Mouse (Mus musculus) megakaryocyte, embryonic 14.5 days (primary cell): ENCODE measurements around the gene Msx2. TPM values are rescaled to one million over a fixed set of nuclear protein-coding genes. Genes with fewer than 3 reads are reported as not detected.
A peak's percentile ranks its signal among the peaks of the same experiment; 100 is the strongest.

ENCODE experiments used
- H3K27me3 ChIP-seq: replicated peaks from 2 replicates; pipeline ENCODE3; 2012; ENCODE audit warnings: inconsistent platforms
- H3K36me3 ChIP-seq: replicated peaks from 2 replicates; pipeline ENCODE3; 2012; ENCODE audit warnings: low read length, inconsistent platforms, mixed read lengths
- H3K4me1 ChIP-seq: 2 replicates; pipeline ENCODE4 v1.6.1; 2012; ENCODE audit warnings: inconsistent platforms
- H3K4me3 ChIP-seq: replicated peaks from 2 replicates; pipeline ENCODE3; 2012; ENCODE audit warnings: moderate library complexity, mild to moderate bottlenecking, inconsistent platforms
- H3K9me3 ChIP-seq: 2 replicates; pipeline ENCODE4 v1.6.1; 2012; ENCODE audit warnings: inconsistent platforms
- FLI1 ChIP-seq: IDR thresholded peaks from 2 replicates; pipeline ENCODE4 v1.6.1; 2012; ENCODE audit warnings: low read length, inconsistent platforms, mixed read lengths
- GATA1 ChIP-seq: IDR thresholded peaks from 3 replicates; pipeline ENCODE4 v1.6.1; 2012; ENCODE audit warnings: mixed read lengths, low read length, inconsistent platforms, borderline replicate concordance
- polyA plus RNA-seq: library from polyadenylated mRNA; stranded (reverse); fragments of >175 nt; gene quantifications from 2 replicates; pipeline ENCODE4 v1.2.3, GENCODE M21; 2012; ENCODE audit warnings: low replicate concordance; ENCODE audit not compliant: insufficient read depth

The Msx2 gene
- 0.63 and 1.6 TPM in 2 replicates for polyA plus RNA-seq

DNA sequence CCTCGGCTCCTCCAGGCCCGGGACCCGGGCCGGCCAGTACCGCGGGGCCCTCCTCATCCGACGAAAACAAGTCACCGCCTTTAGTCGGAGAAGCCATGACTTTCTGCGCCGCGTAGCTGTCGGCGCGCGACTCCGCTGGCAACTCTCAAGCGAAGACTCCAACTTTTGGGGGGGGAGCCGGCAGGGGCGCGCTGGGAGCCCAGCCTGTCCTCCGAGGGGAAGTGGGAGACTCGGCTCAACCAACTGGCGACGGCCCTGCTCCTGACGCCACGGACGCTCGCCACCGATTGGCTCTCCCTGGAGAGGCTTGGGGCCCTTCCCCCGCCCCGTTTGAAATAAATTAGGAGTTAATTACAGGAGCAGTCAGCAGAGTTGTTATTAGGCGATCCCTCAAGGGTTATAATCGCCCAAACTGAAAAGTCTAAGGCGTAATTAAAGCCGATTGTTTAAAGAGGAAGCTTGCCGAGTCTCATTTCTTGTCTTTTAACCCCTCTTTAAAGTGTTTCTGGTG is at the start of gene Msx2:
TSS of gene Msx2 (minus strand) at position 461 of the 511 bp plus-strand sequence.
- peaks cover 9% of the 10 kb centered on the region for H3K9me3 ChIP-seq
- H3K4me1 ChIP-seq = peaks cover 40% of the 10 kb centered on the region
- peak within 1 kb of the TSS; percentile 90 for H3K4me3 ChIP-seq
- H3K36me3 ChIP-seq = no peaks in the 10 kb centered on the region
- peaks cover 95% of the 10 kb centered on the region for H3K27me3 ChIP-seq
- TF ChIP-seq FLI1 (no peak), GATA1 (no peak)

DNA sequence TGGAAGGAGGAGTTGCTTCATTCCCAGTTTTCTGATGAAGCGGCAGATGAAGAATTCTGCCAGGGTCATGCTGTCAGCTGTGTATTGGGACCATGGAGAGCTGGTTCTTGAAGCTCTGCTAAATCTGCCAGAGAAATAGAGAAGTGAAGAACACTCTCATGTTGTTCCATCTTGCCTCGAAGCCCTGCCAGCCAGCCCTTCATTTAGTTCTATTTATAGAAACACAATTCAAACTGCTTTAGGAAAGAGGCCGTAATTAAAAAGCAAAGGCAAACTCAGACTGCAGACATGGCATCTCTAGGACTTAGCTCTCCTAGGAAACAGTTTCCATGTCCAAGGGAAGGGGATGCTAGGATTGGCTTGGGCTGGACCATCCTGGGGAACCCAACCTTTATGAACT is 48.6 kb upstream of the Msx2 start:
- Histone ChIP-seq H3K36me3 (no peaks in the 10 kb centered on the region), H3K9me3 (peaks cover 5% of the 10 kb centered on the region; the same call in 1 of the 2 replicates), H3K27me3 (peaks cover 29% of the 10 kb centered on the region), H3K4me3 (no peak overlapping the region), H3K4me1 (peaks cover 16% of the 10 kb centered on the region)
- TF ChIP-seq GATA1 (no peak), FLI1 (no peak)

DNA sequence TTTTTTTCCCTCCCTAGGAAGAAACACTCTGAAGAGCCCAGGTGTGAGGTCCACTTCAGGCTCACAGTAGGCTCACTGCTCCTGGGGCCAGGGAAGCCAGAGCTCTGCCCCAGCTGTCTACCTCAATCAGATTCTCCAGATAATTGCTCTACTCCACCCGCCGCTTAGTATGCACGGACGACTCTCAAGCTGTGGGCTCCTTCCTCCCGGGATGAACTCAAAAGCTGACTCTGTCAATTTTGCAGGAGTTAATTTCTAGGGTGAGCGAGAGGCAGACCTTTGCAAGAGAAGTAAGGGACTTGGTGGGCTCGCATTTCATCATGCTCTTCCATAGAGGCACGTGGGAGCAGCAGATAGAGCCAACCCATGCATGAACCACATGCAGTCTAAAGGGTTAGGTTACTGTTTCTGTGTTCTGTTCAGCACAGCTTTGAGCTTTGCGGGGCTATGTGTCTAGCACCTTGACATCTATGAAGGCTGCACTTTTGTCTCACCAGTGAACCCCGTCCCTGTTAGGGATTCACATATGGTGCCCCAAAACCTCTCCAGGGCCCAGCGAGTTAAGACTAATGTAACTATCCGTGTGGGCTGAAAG is 47.6 kb upstream of the Msx2 start:
- Histone ChIP-seq H3K36me3 (no peaks in the 10 kb centered on the region), H3K27me3 (peaks cover 26% of the 10 kb centered on the region), H3K4me3 (no peak overlapping the region), H3K4me1 (peaks cover 17% of the 10 kb centered on the region), H3K9me3 (peaks cover 11% of the 10 kb centered on the region)
- TF ChIP-seq FLI1 (no peak), GATA1 (no peak)

DNA sequence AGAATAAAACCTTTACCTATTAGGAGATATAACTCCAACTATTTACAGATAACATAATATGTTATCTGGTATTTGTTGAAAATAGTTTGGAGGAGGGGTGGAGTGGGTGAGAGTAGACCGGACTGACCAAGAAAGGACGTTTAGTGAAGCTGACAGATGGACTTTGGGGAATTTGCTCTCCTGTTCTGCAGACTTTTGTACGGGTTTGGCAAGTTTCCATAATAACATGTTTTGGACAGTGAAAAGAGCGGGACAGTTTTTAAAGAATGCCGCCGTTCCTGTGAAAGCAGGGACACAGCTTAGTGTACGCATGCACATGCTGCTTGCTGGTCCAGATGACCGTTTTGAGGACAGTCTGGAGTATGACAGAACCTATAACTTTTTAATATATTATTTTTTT is 46.9 kb upstream of the Msx2 start:
- peaks cover 11% of the 10 kb centered on the region for H3K9me3 ChIP-seq
- H3K27me3 ChIP-seq = peaks cover 24% of the 10 kb centered on the region
- H3K4me3 ChIP-seq = no peak overlapping the region
- no peaks in the 10 kb centered on the region for H3K36me3 ChIP-seq
- peaks cover 23% of the 10 kb centered on the region for H3K4me1 ChIP-seq
- no peak for TF ChIP-seq GATA1
- TF ChIP-seq FLI1 = no peak

DNA sequence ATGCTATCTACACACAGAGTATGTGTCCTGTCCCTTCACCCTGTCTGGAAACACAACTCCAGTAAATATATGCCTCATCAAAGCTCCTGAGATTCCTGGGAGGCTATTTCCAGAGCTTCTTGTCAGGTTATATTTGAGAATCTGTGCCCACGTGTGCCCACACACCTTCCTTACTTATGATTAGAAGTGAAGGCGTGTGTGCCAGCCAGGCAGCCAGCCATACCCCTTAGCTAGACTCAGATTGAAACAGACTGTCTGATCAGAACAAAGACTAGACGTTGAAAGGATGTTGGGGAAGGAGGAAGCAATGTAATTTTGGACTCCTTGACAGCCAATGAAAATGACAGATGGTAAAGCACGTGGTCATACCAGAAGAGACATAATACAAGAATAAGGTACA is 45.4 kb upstream of the Msx2 start:
- Histone ChIP-seq H3K4me1 (peaks cover 29% of the 10 kb centered on the region), H3K36me3 (no peaks in the 10 kb centered on the region), H3K9me3 (peaks cover 17% of the 10 kb centered on the region), H3K27me3 (peaks cover 15% of the 10 kb centered on the region), H3K4me3 (no peak overlapping the region)
- TF ChIP-seq FLI1 (no peak), GATA1 (no peak)

DNA sequence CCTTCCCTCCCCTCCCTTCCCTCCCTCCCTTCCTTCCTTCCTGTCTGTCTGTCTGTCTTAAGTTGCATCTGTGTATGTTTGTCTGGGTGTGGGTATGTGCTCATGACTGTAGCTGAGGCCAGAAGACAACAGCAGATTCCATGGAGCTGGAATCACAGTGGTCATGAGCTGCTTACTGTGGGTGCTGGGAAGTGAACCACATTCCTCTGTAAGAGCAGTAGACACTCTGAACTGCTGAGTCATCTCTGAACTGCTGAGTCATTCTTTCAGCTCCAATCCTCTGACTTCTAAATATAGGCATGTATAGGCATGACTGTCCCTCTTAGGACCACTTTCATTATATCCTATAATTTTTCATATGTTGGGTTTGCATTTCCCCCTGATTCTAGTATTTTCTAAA is 41.7 kb upstream of the Msx2 start:
- Histone ChIP-seq H3K4me1 (peaks cover 25% of the 10 kb centered on the region), H3K4me3 (no peak overlapping the region), H3K27me3 (no peaks in the 10 kb centered on the region), H3K9me3 (peaks cover 23% of the 10 kb centered on the region), H3K36me3 (no peaks in the 10 kb centered on the region)
- TF ChIP-seq FLI1 (no peak), GATA1 (no peak)

DNA sequence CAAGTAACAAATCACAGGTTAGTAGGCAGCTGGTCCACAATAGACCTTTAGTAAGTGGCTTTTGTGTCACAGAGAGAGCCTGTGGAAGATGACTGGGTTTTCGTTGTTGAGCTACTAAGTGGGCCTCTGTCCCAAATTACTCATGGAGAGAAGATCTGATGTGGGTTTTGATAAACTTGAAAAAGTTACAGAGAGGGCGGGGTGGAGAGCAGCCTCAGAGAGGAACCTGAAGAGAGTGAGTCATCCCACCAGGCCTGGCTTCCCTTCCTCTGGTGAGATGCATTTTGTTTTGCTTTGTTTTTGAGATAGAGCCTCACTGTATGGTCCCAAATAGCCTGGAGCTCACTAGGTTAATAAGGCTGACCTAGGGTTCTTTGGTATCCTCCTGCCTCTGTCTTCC is 38.5 kb upstream of the Msx2 start:
- H3K27me3 ChIP-seq = peaks cover 1% of the 10 kb centered on the region
- H3K36me3 ChIP-seq = no peaks in the 10 kb centered on the region
- peaks cover 37% of the 10 kb centered on the region for H3K4me1 ChIP-seq
- no peak for TF ChIP-seq FLI1
- no peak for TF ChIP-seq GATA1
- peaks cover 17% of the 10 kb centered on the region for H3K9me3 ChIP-seq
- H3K4me3 ChIP-seq = no peak overlapping the region

DNA sequence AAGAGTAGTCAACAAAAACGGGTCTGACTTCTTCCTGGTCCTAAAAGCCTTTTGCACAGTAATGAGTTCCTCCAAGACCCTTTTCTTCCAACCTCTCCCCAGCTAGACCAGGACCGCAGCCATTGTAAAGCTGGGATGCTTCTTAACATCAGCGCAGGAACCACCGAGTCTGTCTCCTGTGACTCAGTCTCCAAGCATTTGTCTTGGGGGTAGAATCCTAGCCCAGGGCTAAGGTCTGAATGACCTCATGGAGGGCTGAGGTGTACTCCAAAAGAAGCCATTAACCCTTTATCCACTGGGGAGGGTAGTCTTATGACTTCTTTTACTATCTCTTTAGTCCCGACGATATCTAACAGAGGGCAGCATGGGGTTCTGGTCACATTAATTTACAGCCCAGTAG is 29.5 kb upstream of the Msx2 start:
- H3K4me1 ChIP-seq = peaks cover 30% of the 10 kb centered on the region
- peaks cover 42% of the 10 kb centered on the region for H3K27me3 ChIP-seq
- no peaks in the 10 kb centered on the region for H3K36me3 ChIP-seq
- H3K4me3 ChIP-seq = no peak overlapping the region
- peaks cover 7% of the 10 kb centered on the region; the same call in 1 of the 2 replicates for H3K9me3 ChIP-seq
- TF ChIP-seq FLI1 (no peak), GATA1 (no peak)

DNA sequence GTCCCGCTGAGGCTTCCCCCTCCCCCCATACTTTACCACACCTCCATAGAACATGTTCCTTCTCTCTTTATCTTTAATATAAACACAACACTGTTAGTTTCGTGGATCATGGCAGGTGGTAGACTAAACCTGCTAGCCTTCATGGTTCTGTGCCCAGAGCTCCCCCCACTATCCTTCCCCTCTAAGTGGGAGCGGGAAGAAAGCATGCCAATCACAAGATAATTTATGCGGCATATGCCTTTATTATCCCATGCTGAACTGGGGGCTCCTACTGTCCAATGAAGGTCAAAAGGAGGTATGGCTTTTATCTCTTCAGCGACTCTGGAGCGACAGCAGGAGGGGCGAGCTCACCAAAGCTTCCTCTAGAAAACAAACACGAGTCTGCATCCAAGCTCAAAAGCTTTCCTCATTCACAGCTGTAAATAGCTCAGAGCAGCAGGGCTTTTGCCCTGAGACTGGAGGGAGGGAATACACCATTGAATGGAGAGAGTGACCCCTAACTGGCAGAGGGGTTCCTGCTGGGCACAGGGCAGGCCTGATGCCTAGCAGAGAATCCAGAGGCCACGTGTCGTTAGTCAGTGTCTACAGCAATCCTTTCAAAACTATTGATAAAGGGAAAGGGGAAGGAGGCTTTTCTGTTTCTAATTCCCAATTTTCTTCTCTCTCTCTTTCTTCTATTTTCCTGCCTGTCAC is 28.8 kb upstream of the Msx2 start:
- TF ChIP-seq FLI1 (no peak), GATA1 (no peak)
- Histone ChIP-seq H3K36me3 (no peaks in the 10 kb centered on the region), H3K27me3 (peaks cover 40% of the 10 kb centered on the region), H3K4me1 (peaks cover 23% of the 10 kb centered on the region), H3K4me3 (no peak overlapping the region), H3K9me3 (peaks cover 7% of the 10 kb centered on the region; the same call in 1 of the 2 replicates)

DNA sequence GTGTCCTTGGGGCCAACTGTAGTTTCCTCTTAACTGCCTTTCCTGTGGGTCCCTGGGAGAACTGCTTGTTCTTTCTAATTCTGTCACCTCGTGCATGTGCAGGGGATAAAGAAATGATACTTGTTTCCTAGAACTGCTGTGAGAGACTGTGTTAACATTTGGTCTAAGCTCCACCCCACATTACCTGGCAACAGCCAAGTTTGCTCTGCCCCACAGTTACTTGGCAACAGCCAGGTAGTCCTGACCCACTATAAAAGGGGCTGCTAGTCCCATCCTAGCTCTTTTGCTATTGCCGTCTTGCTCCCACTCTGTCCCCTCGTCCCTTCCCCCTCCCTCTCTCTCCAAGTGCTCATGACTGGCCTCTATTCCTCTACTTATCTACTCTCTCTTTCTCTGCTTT is 28.2 kb upstream of the Msx2 start:
- peaks cover 7% of the 10 kb centered on the region; the same call in 1 of the 2 replicates for H3K9me3 ChIP-seq
- no peak overlapping the region for H3K4me3 ChIP-seq
- no peaks in the 10 kb centered on the region for H3K36me3 ChIP-seq
- H3K27me3 ChIP-seq = peaks cover 43% of the 10 kb centered on the region
- TF ChIP-seq GATA1 (no peak), FLI1 (no peak)
- H3K4me1 ChIP-seq = peaks cover 17% of the 10 kb centered on the region
